Mouse (Mus musculus) left cerebral cortex, adult 8-10 months (tissue): ENCODE data around the gene Ifitm1. TPM values are rescaled to one million over a fixed set of nuclear protein-coding genes. Genes with fewer than 3 reads are reported as not detected.

Source experiments
- DNase-seq, 2 experiments: peaks; one replicate each; pipeline ENCODE4 v3.0.0; 2022; ENCODE audit warnings: low spot score in 2 of 2
- total RNA-seq, 4 experiments: library from RNA; stranded (reverse); gene quantifications; 2 replicates each; pipeline ENCODE4 v1.2.4; 2022

Ifitm1 gene
- 1 to 10 TPM; 3.6 to 7.4 (median 5.0) TPM for total RNA-seq

DNA sequence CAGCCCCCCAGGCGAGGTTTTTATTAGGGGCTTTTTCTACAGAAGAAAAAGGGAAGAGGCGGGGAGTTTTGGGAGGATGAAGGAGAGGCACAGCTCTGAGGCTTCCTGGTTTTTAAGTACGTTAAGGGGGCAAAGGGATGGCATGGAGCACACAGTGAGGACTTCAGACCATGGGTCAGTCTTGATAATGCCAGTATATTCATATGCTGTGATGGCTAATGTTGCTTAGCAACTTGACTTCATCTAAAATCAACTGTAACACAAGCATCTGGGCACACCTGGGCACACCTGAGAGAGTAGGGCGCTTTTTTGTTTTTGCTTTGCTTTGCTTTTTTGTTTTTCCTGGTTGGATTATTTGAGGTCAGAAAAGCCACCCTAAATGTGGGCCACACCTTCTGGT, at the start of gene Ifitm1:
Gene Ifitm1 (plus strand): TSS at position 301 of the 400 bp plus-strand sequence.
- DNase-seq: no peak

- no peak for DNase-seq
Measured at GRCm38 (mm10) chr7:140919911-140920310, 47.1 kb upstream of the Ifitm1 start.

GRCm38 (mm10) chr7:140920418-140921029, 46.5 kb upstream of the Ifitm1 start, which contains the start of gene Nlrp6:
Gene Nlrp6 (plus strand): TSS chr7:140920902.
- no peak for DNase-seq

DNA sequence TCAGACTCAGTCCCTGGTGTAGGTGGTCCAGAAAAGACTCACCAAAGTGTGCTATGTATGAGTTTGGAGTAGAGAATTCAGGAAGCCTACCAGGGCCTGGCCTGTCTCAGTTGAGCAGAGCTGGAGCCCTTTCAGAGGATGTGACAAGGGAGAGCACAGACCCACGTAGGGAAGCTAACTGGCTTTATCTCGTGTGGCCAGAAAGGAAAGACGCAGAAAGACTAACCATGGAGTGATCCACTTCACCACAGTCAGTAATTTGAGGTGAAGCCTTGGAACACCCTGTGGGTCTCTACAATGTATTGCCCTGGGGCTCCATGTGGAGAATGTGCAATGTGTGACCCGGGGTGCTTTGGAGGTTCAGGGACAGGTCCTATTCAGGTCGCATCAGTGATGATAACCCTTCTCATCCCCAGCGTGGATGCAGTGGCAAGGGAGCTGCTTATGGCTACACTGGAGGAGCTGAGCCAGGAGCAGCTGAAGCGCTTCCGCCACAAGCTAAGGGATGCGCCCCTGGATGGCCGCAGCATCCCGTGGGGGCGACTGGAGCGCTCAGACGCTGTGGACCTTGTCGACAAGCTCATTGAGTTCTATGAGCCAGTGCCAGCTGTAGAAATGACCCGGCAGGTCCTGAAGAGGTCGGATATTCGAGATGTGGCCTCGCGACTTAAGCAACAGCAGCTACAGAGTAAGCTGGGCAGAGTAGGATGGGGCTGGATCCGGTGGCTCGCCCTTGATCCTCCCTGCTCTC, 45.6 kb upstream of the Ifitm1 start:
- no peak for DNase-seq

DNA sequence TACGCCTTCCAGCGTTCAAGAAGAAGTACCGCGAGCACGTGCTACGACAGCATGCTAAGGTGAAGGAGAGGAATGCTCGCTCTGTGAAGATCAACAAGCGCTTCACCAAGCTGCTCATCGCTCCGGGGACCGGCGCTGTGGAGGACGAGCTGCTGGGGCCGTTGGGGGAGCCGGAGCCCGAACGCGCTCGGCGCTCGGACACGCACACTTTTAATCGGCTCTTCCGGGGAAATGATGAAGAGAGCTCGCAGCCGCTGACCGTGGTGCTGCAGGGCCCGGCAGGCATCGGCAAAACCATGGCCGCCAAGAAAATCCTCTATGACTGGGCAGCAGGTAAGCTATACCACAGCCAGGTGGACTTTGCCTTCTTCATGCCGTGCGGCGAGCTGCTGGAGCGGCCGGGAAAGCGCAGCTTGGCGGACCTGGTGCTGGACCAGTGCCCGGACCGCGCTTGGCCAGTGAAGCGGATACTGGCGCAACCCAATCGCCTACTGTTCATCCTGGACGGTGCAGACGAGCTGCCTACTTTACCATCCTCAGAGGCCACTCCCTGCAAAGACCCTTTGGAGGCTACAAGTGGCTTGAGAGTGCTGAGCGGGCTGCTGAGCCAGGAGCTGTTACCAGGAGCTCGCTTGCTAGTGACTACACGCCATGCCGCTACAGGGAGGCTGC, 44.5 kb upstream of the Ifitm1 start:
- no peak for DNase-seq

DNA sequence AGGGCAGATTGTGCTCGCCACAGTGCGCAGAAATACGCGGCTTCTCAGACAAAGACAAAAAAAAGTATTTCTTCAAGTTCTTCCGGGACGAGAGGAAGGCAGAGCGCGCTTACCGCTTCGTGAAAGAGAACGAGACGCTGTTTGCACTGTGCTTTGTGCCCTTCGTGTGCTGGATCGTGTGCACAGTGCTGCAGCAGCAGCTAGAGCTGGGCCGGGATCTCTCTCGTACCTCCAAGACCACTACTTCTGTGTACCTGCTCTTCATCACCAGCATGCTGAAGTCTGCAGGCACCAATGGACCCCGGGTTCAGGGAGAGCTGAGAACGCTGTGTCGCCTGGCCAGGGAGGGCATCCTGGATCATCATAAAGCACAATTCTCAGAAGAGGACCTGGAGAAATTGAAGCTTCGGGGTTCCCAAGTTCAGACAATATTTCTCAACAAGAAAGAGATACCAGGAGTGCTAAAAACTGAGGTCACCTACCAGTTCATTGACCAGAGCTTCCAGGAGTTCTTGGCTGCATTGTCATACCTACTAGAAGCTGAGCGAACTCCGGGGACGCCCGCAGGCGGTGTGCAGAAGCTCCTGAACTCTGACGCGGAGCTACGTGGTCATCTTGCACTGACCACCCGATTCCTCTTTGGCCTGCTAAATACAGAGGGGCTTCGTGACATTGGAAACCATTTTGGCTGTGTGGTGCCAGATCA, 43.8 kb upstream of the Ifitm1 start:
- DNase-seq: no peak

GRCm38 (mm10) chr7:140927181-140927580, 39.8 kb upstream of the Ifitm1 start:
- DNase-seq: no peak

DNA sequence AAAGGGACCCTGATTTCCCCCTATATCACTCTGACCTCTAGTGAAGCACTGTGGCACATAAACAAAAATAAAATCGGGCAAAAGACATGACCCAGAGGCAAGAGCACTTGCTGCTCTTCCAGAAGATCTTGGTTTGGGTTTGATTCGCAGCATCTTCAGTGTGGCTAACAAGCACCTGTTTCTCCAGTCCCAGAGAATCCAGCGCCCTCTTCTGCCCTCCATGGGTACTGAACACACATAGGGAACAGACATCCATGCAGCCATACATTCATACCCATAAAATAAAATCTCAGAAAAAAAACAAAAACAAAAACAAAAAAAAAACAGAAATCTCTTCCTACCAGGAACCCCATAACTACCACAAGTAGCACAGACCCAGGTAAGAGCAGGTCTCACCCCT, 28.6 kb upstream of the Ifitm1 start:
- DNase-seq: no peak

- DNase-seq: no peak
Measured at GRCm38 (mm10) chr7:140938896-140939295, 28.1 kb upstream of the Ifitm1 start.

DNA sequence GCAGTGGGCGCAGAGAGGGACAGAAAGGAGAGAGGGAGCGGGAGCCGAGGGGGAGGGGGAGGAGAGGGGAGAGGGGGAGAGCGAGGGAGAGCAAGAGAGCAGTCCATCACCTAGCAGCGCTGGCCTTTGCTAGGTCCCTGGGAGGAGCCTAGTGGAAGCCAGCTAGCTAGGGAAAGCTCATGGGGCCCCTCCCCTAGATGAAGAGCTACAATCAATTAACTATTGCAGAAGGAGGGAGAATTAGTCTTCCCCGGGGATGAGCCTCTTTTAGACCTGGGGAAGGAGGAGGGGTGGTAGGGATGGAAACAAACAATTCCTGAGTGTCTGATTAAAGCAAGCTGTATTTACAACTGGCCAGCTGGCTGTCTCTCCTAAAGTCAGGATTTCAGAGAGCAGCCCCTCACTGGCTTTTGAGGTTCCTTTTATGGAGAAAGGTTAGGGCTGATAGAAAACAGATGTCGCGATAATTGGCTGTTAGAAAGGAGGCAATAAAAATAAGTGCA, 27.3 kb upstream of the Ifitm1 start:
- no peak for DNase-seq

- no peak for DNase-seq
Measured at GRCm38 (mm10) chr7:140941222-140942051, 25.6 kb upstream of the Ifitm1 start, which contains the start of gene Pgghg. Gene Pgghg (plus strand): TSS chr7:140941391.

- no peak for DNase-seq
Measured at GRCm38 (mm10) chr7:140942341-140942740, 24.7 kb upstream of the Ifitm1 start.

- no peak for DNase-seq
Measured at GRCm38 (mm10) chr7:140942811-140943210, 24.2 kb upstream of the Ifitm1 start.

DNA sequence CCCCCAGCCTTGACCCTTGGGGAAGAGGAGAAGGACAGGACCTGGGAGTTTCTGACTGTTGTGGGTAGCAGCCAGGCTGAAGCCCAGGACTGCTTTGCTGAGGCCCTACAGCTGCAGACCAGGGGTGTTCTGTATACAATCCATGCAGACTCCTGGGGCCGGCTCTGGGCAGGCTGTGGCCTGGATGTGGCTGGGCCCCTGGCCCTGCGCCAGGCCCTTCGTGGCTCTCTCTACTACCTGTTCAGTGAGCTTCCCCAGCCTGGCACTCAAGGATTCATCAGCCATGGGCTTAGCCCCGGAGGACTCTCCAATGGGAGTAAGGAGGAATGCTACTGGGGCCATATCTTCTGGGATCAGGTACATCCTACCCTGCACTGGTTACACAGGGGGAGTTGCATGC, 23.7 kb upstream of the Ifitm1 start:
- no peak for DNase-seq

DNA sequence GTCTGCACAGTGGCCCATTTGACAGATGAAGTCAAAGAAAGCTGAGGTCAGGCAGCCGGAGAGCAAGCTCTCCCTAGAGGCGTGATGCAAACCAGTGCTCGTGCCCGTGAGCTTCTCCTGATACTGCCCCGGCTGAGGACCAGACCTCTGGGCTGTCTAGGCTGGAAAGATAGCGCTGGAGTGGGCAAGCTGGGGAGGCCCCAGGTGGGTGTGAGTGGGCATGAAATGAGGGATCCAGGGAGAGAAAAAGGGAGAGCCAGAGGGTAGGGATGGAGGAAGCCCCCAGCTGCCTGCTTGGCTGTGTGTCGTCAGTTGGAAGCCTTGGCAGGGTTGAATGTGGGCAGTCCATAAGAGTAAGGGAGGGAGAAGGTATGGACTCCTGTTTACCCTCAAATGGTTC, 22.8 kb upstream of the Ifitm1 start:
- DNase-seq: no peak

DNA sequence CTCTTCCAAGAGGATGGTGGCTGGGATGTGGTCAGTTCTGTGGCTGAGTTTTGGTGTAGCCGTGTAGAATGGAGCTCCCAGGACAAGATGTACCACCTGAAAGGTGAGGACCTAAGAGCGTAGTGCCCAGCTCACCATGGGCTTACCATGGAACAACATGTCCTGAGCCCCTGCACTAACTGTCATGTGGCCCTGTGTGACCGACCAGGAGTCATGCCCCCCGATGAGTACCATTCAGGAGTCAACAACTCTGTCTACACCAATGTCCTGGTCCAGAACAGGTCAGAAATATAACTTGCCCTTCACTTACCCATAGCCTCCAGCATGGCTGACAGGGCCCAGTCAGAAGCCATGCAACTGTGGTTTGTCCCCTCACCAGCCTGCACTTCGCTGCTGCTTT, 21.8 kb upstream of the Ifitm1 start:
- DNase-seq: no peak

- no peak for DNase-seq
Measured at GRCm38 (mm10) chr7:140946311-140946710, 20.7 kb upstream of the Ifitm1 start.

- DNase-seq: no peak
Measured at GRCm38 (mm10) chr7:140946980-140947379, 20.0 kb upstream of the Ifitm1 start.

DNA sequence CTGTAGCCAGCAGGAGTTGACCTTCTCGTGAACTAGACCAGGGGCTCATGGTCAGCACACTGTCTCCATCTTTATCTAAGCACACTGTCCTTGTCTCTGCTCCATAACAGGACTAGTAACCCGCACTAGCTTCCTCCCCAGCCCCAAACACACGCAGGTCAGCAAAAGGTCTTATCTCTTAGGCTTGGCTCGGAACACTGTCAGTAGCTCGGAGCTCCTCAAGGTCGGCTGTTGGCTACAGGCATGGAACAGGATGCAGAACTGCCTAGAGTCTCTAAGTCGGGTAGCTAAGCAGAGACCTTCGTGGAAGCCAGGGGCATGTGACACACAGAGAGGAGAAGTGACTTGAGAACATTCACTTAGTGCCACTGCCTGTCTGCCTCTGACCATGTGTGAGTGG, 18.9 kb upstream of the Ifitm1 start:
- DNase-seq: no peak

GRCm38 (mm10) chr7:140949255-140949654, 17.8 kb upstream of the Ifitm1 start:
- no peak for DNase-seq
